Mouse (Mus musculus) heart, postnatal 4 days (tissue): ENCODE results near the gene Tex13b. TPM values are rescaled to one million over a fixed set of nuclear protein-coding genes. Genes with fewer than 3 reads are reported as not detected.
"Not testable (repeated sequence)": the region's sequence is repeated elsewhere in the genome, so short reads cannot be mapped to it uniquely, and the experiment has no call there.

Experiments
- DNase-seq: peaks from one replicate; pipeline ENCODE4 v3.0.0; 2021
- total RNA-seq, 2 experiments: library from RNA; stranded (reverse); gene quantifications; 2 replicates each; pipeline ENCODE4 v1.2.3; 2021

The Tex13b gene
- total RNA-seq: not detected

DNA sequence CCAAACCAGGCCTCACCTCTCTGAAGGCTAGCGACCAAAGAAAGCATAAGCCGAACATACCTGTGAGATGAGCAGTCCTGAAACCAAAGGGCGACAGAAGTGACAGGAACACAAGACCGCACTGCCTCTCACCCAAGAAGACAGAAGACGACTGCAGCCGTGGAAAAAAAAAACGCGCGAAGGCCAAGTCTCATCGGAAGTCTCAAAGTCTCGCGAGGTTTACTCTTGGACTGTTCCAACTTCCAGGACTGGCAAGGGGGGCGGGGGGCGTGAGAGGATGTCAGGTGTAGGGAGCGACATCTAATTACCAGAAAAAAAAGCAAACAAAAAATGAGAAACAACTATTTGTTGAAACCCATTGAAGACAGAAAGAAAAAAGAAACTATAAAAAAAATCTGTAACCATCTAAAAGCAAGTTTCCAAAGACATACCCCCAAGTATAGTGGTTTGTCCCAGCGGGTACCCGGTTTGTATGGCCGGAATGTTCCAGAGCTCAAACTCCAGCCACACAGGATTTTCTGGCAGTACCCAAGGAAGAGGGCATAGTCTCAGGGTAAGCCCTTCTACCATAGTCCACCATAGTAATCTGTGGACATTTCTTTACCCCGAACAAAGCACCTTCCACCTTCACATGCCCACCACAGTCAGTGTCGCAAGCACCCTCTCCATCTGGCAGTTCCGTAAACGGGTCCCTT lies at the start of gene Tex13b:
Gene Tex13b, minus strand, starts transcription at position 122 of the 695 bp plus-strand sequence.
- DNase-seq: no peak

DNA sequence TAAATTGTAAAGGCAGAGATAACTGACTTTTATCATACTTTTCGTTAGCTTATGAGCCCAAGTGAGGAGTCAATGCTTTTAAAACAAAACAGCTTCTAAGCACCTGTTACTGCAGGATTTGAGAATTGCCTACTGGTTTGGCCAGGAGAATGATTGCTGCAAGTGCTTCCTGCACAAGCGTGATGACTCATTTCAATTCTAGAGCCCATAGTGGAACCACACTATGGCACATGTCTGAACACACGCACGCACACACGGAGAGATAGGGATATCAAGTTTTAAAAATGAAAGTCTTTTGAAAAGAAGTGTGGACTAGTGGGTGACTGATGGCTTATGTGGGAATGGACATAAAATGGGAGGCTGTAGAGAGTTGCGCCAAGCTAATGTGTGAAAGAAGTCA lies 49.5 kb upstream of the Tex13b start:
- DNase-seq: no peak

DNA sequence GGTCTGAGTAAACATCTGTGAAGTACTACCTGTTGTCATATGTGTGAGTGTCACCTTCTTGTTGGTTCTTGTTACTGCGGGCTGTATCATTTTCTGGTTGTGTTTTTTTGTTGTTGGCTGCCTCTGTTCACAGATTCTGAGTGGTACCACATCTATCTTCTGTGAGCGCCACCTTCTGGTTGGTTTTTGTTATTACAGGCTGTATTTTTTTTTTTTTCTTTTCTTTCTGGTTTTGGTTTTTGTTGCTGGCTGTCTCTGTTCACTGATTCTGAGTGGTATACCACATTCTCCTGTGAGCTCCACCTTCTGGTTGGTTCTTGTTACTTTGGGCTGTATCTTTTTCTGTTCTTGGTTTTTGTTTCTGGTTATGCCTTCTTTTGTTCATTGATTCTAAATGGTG lies 44.2 kb upstream of the Tex13b start:
- DNase-seq: no peak

DNA sequence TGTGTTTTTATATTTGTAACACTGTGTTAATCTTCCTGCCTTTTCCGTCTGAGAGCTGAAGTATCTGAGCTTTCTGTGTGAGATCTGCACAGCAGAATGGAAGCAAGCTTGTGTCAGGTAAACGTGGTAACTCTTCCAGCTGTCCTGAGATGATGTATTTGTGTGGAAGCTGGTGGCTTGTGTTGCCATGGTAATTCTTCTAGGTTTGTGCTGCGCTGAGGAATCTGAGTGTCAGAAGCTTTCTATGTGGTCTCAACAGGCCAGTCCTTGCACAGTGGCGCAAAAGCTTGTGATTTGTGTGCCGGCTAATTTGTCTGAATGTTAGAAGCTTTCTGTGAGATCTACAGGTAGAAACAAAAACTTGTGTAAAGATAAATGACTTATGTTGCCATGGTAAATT lies 43.8 kb upstream of the Tex13b start:
- DNase-seq: not testable (repeated sequence)

DNA sequence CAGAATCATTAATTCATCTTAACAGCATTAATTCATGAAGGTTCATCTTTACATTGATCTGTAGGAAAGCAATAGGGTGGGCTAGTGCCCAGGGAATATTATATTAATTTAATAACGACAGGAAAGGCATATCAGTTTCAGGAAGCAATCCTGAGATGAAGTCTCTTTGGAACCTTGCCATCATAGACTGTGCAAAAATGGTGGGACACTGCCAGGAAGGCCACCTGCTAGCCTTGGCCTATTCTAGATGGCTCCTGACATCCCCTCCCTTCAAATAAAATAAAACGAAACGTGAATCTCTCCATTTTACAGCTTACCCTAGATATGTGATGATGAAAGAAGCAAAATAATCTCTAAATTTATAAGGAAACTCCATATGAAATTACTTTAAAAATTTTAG lies 41.3 kb upstream of the Tex13b start:
- no peak for DNase-seq

DNA sequence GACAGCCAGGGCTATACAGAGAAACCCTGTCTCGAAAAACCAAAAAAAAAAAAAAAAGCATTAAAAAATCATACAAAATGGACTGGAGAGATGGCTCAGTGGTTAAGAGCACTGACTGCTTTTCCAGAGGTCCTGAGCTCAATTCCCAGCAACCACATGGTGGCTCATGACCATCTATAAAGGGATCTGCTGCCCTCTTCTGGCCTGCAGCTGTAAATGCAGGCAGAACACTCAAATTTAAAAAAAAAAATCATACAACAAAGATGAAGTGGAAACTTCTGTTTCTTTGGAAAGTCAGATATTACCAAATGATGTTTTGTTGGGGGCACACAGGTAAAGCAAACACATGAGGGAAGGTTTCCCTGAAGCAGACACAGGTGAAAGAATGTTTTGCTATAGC lies 32.2 kb upstream of the Tex13b start:
- DNase-seq: not testable (repeated sequence)

DNA sequence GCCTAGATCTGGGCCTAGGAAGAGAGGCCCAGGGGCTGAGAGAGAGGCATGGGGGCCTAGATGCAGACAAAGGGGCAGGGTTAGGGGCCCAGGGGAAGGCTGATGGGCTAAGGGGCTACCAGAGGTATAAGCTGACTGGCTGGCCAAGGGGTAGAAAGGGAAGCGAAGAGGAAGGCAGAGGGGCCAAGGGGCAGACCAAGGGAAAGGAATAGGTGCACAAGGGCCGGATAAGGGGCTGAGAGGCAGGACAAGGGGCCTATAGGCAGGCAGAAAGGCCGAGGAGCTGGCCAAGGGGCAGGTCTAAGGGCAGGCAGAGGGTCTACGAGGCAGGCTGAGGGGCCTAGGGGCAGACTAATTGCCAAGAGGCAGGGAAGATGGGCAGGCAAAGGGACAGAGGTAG lies 26.7 kb upstream of the Tex13b start:
- DNase-seq: no peak

DNA sequence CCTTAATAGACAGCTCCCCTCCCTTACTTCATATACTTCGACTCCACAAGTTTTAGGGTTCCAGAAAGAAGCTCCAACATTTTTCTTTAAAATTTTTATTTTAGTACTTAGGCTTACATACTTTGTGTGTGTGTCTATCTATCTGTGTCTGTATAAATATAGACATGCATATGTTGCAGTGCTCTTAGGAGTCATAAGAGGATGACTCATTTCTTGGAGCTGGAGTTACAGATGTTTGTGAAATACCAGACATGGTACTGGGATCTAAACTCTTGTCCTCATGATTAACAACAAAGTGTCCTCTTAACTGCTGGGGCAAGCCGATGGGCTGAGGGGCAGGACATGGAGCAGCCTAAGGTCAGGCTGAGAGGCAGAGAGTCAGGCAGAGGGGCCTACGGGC lies 24.8 kb upstream of the Tex13b start:
- DNase-seq: no peak

DNA sequence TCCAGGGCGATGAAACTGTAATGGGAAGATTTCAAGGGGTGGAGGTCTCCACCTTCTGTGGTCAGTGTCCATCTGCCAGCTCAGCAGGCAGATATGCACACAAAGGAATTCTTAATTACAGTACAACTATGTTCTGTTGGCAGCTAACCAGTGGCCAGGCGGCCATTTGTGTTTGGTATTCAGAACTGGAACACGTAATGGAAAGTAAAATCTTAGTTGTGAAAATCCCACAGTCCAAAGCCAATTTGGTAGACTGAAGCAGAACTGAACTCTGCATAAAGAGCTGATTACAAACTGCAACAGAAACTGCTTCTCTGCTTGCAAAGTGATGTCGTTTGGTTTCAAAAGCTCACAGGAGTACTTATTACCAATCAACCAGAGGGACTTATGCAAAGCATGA lies 18.5 kb upstream of the Tex13b start:
- DNase-seq: no peak

DNA sequence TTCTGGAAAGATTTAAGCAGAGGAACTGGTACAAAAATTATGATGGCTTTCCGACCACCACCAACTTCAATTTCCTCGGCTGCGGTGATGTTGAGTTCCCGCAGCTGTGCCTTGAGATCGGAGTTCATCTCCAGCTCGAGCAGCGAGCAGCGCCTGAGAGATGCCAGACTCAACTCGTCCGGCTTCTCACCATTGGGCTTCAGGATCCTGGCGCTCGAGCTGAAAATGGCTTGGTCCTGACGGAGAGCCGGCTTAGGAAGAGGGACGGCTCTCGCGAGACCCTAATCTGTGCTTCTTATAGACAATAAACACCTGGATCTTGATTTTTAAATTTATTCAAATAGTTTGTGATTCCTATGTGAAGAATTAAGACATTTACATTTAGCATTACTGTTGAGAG lies 9.1 kb upstream of the Tex13b start:
- DNase-seq: no peak

DNA sequence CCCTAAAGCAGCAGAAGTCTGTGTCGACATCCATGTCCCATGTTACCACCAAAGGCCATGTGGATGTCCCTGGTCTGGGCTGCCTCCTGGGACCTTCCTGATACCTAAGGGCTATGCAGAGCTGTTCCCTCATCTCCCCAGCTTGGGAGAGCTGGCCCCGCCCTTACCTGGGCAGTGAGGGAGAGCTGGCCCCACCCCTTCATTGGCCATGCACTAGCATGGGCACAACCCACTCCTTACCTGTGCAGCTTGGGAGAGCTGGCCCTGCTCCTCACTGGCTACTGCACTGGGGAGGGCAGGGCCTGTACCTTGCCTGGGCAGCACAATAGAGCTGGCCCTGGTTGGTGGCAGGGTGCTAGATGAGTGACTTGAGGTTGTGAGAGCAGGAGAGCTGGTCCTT lies 7.9 kb downstream of the Tex13b start:
- DNase-seq: no peak

DNA sequence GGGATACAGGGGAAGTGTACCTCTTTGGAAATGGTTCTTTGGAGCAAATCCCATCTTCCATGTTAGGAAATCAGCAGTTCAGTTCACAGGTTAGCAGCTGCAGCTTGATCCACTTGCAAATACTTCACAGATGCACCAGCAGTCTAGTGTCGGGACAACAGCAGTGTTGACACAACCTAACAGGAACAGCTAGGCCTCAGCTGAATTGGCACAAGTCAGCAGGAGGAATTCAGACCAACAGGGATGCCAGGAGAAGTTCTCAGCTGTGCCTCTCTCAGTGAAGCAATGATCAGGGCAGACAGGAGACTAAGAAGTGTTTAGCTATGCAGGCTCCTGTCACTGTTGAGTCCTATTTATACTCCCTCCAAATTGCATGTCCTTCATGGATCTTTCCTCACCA lies 43.4 kb downstream of the Tex13b start:
- DNase-seq: peak; percentile 17

Other genes with a start within 250 kb of the Tex13b start
- gene Tsc22d3, start 212.8 kb downstream of the Tex13b start, total RNA-seq: 100 to 1,000 TPM; 101 to 105 TPM
- 10 to 100 TPM; 28.4 to 31.0 TPM for gene Mid2, start 148.8 kb downstream of the Tex13b start, total RNA-seq
- not detected for gene Vsig1, start 94.2 kb upstream of the Tex13b start, total RNA-seq
- 10 to 100 TPM; 17.7 to 21.5 TPM for gene Psmd10, start 143.3 kb upstream of the Tex13b start, total RNA-seq
- 10 to 100 TPM; 10.1 to 12.5 TPM for gene Atg4a, start 143.5 kb upstream of the Tex13b start, total RNA-seq